15 mouse cellular contexts compared by ENCODE assay signal in the genomic region with DNA sequence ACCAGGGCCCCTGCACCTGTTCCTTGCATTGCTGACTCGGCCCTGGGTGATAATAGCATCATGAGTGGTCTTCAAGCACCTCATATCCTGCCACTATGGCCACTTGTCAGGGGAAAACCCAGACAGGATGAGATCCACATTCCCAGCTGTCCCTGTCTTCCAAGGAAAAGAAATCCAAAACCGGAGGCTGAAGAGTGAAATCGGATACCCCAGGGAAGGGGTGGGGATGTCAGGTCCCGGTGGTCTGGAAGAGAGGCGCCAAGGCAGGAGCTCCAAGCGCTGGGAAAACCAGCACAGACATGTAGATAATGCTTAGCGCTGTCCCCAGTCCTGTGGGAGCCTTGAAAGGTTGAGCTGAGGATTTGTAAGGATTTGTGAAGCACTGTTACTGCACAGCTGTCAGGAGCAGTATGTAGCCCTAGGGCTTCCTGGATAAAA.
DNase-seq lines count a peak whose midpoint lies in the region; ATAC-seq lines count a peak whose summit lies in the region.
"Had no signal": no experiment of that assay in that cellular context is flagged by ENCODE, and none has a peak within 500 bp of the region (broad histone marks: within the 10 kb centered on the region; RNA-seq: fewer than 3 reads in every experiment).

No protein-coding gene starts in this region.

- peak overlapping the region; percentile 27 for H3K4me2 ChIP-seq in kidney, embryonic 16.5 days (replicated peaks; ENCODE audit: low read depth, low read length)
- peak overlapping the region; percentile 7; the same call in 1 of the 2 replicates for H3K4me2 ChIP-seq in embryonic facial prominence, embryonic 12.5 days (replicated peaks)
- H3K4me2 ChIP-seq: forebrain, embryonic 13.5 days; liver, embryonic 15.5 days; midbrain, embryonic 11.5 days had no signal

- 2% methylated on average over 7 of the region's 7 CpGs for WGBS in kidney, embryonic 16.5 days
- 1% methylated on average over 7 of the region's 7 CpGs for WGBS in embryonic facial prominence, embryonic 12.5 days

- H3K4me1 ChIP-seq in kidney, embryonic 16.5 days (ENCODE audit: insufficient read depth, low read length), result peaks cover 14% of the 10 kb centered on the region
- H3K4me1 ChIP-seq in embryonic facial prominence, embryonic 12.5 days, result peaks cover 26% of the 10 kb centered on the region
- H3K4me1 ChIP-seq: forebrain, embryonic 13.5 days; liver, embryonic 15.5 days had no signal

- H3K36me3 ChIP-seq in kidney, embryonic 16.5 days (ENCODE audit: insufficient read depth, low read length), result no peaks in the 10 kb centered on the region
- no peaks in the 10 kb centered on the region for H3K36me3 ChIP-seq in embryonic facial prominence, embryonic 12.5 days
- H3K36me3 ChIP-seq: G1E; liver, embryonic 15.5 days had no signal

- no peak for DNase-seq in frontal cortex, postnatal 10 days (ENCODE audit: low spot score in 2 of 2)
- no peak for DNase-seq in kidney, adult 18-20 months
- DNase-seq in mesoderm, embryonic 11.5 days (ENCODE audit: low read depth, low spot score), result peak; percentile 79
- no peak for DNase-seq in thymus, postnatal 0 days (ENCODE audit: low spot score)
- DNase-seq in layer of hippocampus, adult 9-10 months (ENCODE audit: low spot score), result no peak
- DNase-seq: cerebellum, postnatal 25 days had no signal

- H3K27me3 ChIP-seq in kidney, embryonic 16.5 days (ENCODE audit: insufficient read depth, low read length), result no peaks in the 10 kb centered on the region; the same call in 1 of the 2 replicates
- H3K27me3 ChIP-seq in embryonic facial prominence, embryonic 12.5 days, result 0 out of 2 replicates have a peak, but pooled peaks cover 6% of the 10 kb centered on the region
- H3K27me3 ChIP-seq: forebrain, embryonic 13.5 days; liver, embryonic 15.5 days had no signal

- peak; percentile 47; the same call in 1 of the 2 replicates for ATAC-seq in frontal cortex, adult (ENCODE audit: low TSS enrichment)
- ATAC-seq in kidney, embryonic 16.5 days (ENCODE audit: low FRiP score, low TSS enrichment), result peak; percentile 65; the same call in 1 of the 2 replicates
- peak; percentile 77; the same call in 1 of the 2 replicates for ATAC-seq in embryonic facial prominence, embryonic 12.5 days (ENCODE audit: insufficient number of reproducible peaks, insufficient read depth, low FRiP score, low TSS enrichment)
- ATAC-seq: forebrain, embryonic 13.5 days; intestine, postnatal 0 days had no signal

- H3K9me3 ChIP-seq in kidney, embryonic 16.5 days (ENCODE audit: low read length), result no peaks in the 10 kb centered on the region
- no peaks in the 10 kb centered on the region for H3K9me3 ChIP-seq in embryonic facial prominence, embryonic 12.5 days
- H3K9me3 ChIP-seq: forebrain, embryonic 13.5 days; G1E; liver, embryonic 15.5 days had no signal

- H3K4me3 ChIP-seq in kidney, embryonic 16.5 days (ENCODE audit: low read length), result no peak overlapping the region
- H3K4me3 ChIP-seq in embryonic facial prominence, embryonic 12.5 days, result no peak overlapping the region
- H3K4me3 ChIP-seq: forebrain, embryonic 13.5 days; liver, embryonic 15.5 days had no signal

- no peak overlapping the region; the same call in 1 of the 2 replicates for H3K9ac ChIP-seq in kidney, embryonic 16.5 days (replicated peaks; ENCODE audit: low read length)
- no peak overlapping the region for H3K9ac ChIP-seq in embryonic facial prominence, embryonic 12.5 days
- H3K9ac ChIP-seq: forebrain, embryonic 13.5 days; liver, embryonic 15.5 days had no signal

- H3K27ac ChIP-seq in kidney, embryonic 16.5 days (ENCODE audit: low read length), result no peak overlapping the region
- H3K27ac ChIP-seq in embryonic facial prominence, embryonic 12.5 days, result no peak overlapping the region
- H3K27ac ChIP-seq: forebrain, embryonic 13.5 days; liver, embryonic 15.5 days; stomach, postnatal 0 days had no signal
